Mouse (Mus musculus) MEL-GATA-1-ER (cell line): ENCODE measurements around the gene H2-Q7.
"Not testable (repeated sequence)": the region's sequence is repeated elsewhere in the genome, so short reads cannot be mapped to it uniquely, and the experiment has no call there.

ENCODE experiments used
- DNase-seq: peaks from one replicate; pipeline ENCODE4 v3.0.0-alpha.2; 2012; ENCODE audit warnings: low read depth; ENCODE audit errors: extremely low read depth

H2-Q7 gene

DNA sequence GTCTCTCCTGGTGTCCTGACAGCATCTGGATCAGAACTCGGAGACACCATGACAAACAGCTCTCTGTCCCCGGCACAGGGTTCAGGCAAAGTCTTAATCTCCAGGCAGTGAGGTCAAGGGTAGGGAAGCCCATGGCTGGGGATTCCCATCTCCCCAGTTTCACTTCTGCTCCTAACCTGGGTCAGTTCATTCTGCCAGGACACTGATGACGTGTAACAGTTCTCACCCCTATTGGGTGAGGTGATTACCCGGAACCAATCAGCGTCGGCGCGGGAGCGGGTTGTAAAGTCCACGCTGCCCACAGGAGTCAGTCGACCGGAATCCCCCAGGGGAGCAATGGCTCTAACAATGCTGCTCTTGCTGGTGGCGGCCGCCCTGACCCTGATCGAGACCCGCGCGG lies at the start of gene H2-Q7:
Gene H2-Q7, plus strand, starts transcription at position 271 of the 400 bp plus-strand sequence.
- DNase-seq = peak; percentile 75

DNA sequence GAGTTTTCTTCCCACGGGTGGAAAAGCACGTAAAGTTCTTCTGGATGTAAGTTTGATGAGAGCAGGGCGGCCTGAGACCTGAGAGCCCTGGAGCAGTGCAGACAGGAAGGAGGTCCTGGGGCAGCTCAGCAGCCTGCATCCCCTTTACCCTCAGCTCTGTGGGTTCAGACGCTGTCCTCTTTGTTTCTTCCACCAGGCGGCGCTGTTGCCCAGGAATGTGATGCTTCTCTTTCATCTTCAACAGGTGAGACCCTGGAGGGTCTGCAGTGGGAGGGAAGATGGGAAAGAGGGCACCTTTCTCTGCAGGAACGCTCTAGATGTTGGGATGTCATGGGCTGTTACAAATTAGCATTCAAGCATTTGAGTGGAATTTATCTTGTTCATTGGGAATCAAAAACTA lies 49.2 kb upstream of the H2-Q7 start:
- DNase-seq = not testable (repeated sequence)

DNA sequence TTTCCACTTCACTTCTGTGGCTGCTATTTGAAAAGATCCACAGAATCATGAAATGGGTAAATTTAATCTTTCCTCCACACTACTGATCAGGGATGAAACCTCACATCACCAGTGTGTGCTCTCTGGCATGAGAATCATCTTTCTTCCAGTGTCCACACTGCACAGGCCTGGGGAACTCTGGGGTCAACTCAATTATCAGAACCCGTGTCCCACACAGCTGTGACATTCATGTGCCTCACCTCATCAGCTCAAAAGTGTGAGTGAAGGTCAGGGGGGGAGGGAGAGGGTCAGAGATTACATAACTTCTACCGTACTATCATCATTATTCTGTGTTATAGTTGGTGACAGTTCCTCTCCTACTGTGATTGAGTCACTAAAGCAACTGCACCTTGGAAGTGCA lies 46.3 kb upstream of the H2-Q7 start:
- not testable (repeated sequence) for DNase-seq

DNA sequence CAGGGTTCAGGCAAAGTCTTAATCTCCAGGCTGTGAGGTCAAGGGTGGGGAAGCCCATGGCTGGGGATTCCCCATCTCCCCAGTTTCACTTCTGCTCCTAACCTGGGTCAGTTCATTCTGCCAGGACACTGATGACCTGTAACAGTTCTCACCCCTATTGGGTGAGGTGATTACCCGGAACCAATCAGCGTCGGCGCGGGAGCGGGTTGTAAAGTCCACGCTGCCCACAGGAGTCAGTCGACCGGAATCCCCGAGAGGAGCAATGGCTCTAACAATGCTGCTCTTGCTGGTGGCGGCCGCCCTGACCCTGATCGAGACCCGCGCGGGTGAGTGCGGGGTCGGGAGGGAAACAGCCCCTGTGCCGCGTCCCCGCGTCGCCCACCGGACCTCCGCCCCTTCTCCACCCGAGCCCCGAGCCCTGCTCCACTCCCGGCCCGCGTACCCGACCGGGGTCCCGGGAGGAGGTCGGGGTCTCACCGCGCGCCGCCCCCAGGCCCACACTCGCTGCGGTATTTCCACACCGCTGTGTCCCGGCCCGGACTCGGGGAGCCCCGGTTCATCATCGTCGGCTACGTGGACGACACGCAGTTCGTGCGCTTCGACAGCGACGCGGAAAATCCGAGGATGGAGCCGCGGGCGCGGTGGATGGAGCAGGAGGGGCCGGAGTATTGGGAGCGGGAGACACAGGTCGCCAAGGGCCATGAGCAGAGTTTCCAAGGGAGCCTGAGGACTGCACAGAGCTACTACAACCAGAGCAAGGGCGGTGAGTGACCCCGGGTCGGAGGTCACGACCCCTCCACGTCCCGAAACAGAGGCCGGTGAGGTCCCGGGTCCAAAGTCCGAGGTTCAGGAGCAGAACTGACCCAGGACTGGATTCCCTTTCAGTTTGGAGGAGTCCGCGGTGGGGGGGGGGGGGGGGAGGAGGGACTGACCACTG lies 44.8 kb upstream of the H2-Q7 start:
- not testable (repeated sequence) for DNase-seq

DNA sequence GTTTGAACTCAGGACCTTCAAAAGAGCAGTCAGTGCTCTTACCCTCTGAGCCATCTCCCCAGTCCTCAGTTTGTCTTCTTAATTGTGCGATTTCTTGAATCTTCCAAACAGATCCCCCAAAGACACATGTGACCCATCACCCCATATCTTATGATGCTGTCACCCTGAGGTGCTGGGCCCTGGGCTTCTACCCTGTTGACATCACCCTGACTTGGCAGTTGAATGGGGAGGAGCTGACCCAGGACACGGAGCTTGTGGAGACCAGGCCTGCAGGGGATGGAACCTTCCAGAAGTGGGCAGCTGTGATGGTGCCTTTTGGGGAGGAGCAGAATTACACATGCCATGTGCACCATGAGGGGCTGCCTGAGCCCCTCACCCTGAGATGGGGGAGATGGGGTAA lies 42.0 kb upstream of the H2-Q7 start:
- DNase-seq = not testable (repeated sequence)

DNA sequence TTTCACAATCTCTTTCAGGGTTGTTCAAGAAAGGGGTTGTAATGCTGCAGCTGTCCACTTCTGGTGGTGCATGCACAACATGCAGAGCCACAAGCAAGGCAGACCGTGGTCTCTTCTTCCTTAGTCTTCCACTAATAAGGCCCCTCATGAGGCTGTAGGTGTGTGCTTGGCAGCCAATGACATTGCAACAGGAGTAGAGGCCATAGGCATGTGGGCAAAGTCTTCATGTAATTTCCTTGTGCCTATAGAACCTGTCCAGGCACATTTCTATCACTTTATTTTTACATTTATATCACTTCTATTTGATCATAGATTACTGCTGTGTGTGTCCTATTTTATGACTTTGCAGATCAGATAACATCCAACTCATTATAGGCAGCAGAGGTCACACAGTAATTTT lies 25.9 kb upstream of the H2-Q7 start:
- not testable (repeated sequence) for DNase-seq

DNA sequence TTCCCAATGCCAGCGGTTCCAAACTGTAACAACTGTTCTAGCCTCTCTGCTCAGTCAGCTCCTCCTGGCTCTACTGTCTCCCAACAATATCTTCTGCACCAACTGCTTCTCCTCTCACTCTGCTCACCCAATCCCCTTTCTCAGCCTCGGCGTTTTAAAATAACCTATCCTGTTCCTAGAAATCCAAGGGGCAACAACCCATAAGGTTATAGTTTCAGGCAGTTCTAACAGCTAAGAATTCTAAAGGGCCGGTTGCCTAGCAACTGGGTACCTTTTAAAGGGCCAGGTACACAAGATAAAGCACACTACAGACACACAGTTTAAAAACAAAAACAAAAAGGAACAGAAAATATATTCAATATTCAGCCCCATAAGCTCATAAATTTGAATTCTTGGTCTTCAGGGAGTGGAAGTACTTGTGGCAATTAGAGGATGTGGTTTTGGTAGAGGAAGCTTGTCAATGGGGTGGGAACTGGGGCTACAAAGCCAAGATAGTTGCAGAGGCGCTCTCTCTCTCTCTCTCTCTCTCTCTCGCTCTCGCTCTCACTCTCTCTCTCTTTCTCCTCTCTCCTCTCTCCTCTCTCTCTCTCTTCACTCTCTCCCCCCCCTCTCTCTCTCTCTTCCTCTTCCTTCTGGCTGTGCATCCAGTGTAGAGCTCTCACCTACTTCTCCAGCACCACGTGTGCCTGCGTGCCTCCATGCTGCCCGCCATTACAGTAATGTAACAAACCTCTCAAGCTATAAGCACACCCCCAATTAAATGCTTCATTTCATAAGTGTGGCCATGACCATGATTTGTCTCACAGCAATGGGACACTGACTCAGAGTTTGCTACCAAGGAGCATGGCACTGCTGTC lies 23.5 kb upstream of the H2-Q7 start:
- DNase-seq = not testable (repeated sequence)

DNA sequence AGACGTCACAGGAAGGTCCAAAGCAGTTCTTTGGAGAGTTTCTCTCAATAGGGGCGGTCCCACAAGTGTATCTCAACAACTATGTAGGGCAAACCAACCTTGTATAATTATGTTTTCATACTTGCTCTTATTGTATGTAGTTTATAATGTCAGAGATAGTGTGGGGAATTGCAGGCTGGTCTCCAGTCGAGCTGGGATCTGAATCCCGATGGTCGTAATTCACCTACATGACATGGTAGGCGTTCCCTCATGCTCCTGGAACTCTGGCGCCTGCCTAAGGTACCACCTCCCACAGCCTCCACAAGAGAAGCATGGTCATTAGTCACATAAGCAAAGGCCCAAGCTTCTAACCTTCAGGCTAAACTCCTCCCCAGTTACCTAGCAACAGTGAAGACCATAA lies 20.2 kb upstream of the H2-Q7 start:
- no peak for DNase-seq

DNA sequence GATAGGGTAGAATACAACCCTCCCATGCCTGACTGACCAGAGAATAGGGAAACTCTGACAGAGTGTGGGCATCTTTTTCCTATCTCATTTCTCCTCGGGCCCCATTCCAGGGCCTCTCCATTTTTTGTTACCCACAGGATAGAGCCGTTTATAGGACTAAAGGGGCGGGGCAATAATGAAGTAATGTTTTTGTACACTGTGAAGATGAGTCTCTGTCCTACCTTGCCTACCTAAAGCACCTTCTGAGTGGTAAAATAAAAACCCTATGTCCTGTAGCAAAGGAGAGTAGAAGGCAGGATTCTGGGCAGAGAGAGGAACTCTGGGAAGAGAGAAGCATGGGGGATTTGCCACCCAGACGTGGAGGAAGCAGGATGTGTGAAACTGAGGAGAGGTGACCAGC lies 19.4 kb upstream of the H2-Q7 start:
- not testable (repeated sequence) for DNase-seq

DNA sequence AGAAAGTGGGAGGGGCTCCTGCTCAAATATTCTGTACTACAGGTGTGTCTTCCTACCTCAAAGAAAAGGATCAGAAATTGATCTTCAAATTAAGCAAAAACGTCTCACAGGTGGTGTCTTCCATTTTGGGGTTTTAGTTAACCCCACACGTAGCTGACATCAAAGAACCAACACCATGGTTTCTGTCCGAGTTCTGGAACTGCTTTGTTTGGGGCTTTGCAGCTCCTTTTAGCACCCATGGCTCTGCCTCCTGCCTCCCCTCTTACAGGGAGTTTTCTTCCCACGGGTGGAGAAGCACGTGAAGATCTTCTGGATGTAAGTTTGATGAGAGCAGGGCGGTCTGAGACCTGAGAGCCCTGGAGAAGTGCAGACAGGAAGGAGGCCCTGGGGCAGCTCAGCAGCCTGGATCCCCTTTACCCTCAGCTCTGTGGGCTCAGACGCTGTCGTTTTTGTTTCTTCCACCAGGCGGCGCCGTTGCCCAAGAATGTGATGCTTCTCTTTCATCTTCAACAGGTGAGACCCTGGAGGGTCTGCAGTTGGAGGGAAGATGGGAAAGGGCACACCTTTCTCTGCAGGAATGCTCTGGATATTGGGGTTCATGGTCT lies 18.6 kb upstream of the H2-Q7 start:
- peak; percentile 17 for DNase-seq

DNA sequence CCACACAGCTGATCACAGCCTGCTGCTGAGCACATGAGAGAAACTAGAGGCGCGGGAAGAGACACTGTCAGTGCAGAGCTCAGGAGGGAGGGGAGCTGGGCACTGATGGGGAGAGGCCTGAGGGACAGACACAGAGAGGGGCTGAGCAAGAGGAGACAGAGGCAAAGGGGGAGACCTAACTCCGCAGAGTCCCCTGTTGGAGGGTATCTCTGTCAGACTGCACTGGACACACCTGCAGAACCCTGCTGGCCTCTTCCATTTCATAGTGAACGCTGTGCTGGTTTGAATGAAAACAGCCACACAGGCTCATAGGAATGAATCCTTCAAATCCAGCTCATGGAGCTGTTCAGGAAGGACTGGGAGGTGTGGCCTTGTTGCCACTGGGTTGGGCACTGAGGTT lies 17.6 kb upstream of the H2-Q7 start:
- DNase-seq = not testable (repeated sequence)

DNA sequence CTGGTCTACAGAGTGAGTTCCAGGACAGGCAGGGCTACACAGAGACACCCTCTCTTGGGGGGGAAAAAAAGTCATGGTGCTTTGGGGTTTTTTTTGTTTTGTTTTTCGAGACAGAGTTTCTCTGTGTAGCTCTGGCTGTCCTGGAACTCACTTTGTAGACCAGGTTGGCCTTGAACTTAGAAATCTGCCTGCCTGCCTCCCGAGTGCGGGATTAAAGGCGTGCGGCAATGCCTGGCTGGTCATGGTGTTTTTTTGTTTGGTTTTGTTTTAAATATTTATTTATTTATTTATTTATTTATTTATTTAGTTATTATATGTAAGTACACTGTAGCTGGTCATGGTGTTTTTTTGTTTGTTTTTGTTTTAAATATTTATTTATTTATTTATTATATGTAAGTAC lies 16.6 kb upstream of the H2-Q7 start:
- DNase-seq = not testable (repeated sequence)

DNA sequence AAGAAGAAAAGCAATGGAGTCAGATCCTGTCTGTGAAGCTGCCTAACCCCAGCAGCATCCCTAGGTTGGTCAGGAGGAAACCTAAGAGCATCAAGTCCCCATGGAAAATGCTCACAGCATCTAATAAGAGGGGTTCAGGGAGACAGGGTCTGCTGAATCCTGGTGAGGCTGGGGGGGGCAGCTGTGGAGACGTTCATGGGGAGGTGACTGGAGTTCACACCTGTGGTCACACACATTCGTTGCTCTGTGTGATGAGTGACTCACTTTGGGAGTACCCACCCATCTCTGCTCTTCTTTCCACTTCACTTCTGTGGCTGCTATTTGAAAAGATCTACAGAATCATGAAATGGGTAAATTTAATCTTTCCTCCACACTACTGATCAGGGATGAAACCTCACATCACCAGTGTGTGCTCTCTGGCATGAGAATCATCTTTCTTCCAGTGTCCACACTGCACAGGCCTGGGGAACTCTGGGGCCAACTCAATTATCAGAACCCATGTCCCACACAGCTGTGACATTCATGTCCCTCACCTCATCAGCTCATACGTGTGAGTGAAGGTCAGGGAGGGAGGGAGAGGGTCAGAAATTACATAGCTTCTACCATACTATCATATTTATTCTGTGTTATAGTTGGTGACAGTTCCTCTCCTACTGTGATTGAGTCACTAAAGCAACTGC lies 15.7 kb upstream of the H2-Q7 start:
- not testable (repeated sequence) for DNase-seq

DNA sequence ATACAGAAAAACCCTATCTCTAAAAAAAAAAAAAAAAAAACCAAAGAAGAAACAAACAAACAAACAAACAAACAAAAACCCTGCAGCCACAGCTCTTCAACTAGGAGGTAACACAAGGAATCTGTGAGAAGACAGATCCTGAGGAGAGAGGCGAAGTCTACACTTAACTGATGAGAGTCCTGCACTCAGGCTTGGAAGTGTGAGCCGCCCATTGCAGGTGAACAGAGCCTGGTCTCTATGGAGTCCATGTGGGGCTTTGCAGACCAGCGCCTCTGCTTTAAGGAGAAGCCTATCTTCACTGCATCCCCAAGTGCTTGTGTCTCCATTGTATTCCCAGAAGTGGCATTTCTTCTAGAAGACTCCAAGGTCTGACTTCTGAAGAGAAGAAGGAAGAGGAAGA lies 14.8 kb upstream of the H2-Q7 start:
- not testable (repeated sequence) for DNase-seq

DNA sequence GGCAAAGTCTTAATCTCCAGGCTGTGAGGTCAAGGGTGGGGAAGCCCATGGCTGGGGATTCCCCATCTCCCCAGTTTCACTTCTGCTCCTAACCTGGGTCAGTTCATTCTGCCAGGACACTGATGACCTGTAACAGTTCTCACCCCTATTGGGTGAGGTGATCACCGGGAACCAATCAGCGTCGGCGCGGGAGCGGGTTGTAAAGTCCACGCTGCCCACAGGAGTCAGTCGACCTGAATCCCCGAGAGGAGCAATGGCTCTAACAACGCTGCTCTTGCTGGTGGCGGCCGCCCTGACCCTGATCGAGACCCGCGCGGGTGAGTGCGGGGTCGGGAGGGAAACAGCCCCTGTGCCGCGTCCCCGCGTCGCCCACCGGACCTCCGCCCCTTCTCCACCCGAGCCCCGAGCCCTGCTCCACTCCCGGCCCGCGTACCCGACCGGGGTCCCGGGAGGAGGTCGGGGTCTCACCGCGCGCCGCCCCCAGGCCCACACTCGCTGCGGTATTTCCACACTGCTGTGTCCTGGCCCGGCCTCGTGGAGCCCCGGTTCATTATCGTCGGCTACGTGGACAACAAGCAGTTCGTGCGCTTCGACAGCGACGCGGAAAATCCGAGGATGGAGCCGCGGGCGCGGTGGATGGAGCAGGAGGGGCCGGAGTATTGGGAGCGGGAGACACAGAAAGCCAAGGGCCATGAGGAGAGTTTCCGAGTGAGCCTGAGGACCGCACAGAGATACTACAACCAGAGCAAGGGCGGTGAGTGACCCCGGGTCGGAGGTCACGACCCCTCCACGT lies 14.1 kb upstream of the H2-Q7 start, which contains the start of gene H2-Q6:
Gene H2-Q6, plus strand, starts transcription at position 227 of the 793 bp plus-strand sequence.
- DNase-seq = peak; percentile 71

DNA sequence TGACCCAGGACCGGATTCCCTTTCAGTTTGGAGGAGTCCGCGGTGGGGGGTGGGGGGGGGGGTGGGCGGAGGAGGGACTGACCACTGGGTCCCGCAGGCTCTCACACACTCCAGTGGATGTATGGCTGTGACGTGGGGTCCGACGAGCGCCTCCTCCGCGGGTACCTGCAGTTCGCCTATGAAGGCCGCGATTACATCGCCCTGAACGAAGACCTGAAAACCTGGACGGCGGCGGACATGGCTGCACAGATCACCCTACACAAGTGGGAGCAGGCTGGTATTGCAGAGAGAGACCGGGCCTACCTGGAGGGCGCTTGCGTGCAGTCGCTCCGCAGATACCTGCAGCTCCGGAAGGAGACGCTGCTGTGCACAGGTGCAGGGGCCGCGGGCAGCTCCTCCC lies 13.5 kb upstream of the H2-Q7 start:
- DNase-seq = not testable (repeated sequence)

DNA sequence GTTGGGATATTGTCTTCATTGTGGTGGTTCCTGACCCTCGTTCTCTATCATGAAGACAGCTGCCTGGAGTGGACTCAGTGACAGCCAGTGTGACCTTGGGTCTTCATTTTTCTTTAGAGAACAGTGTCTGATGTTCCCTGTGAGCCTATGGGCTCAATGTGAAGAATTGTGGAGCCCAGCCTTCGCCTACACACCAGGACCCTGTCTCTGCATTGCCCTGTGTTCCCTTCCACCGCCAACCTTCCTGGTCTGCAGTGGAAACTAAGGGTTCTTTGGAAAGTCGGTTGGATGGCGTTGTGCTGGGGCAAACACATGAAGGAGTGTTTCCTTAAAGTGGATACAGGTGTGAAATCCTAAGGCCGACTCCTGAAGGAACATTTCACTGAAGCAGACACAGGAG lies 10.1 kb upstream of the H2-Q7 start:
- DNase-seq = not testable (repeated sequence)

DNA sequence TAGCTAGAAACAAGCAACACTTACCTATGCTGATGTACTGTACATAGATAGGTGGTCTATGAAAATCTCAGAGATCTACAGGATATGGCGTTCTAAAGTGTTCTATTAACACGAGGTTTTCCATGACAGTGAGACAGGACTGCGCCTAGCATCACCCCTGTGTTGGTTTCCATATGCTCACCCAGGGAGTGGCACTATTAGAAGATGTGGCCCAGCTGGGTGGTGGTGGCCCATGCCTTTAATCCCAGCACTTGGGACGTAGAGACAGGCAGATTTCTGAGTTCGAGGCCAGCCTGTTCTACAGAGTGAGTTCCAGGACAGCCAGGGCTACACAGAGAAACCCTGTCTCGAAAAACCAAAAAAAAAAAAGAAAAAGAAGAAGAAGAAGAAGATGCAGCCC lies 8.3 kb upstream of the H2-Q7 start:
- not testable (repeated sequence) for DNase-seq

DNA sequence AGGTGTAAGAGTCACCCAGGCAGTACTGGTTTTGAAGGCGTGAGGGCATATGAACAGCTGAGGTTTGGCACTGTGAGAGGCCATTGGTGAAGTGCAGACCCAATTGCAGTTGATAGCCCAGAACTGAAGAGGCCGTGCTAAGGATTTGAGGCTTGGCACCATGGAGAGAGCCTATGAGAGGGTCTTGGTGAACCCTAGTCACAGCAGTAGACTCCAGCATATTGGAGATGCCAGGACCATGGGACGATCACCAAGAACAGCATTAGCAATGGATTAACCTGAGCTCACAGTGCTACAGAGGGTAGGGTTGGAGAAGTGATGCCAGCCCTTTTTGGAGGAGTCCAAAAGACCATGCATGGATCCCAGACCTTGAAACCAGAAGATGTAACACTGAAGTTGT lies 6.8 kb upstream of the H2-Q7 start:
- DNase-seq = not testable (repeated sequence)

DNA sequence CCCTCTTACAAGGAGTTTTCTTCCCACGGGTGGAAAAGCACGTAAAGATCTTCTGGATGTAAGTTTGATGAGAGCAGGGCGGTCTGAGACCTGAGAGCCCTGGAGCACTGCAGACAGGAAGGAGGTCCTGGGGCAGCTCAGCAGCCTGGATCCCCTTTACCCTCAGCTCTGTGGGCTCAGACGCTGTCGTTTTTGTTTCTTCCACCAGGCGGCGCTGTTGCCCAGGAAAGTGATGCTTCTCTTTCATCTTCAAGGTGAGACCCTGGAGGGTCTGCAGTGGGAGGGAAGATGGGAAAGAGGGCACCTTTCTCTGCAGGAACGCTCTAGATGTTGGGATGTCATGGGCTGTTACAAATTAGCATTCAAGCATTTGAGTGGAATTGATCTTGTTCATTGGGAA lies 4.1 kb upstream of the H2-Q7 start:
- DNase-seq = not testable (repeated sequence)
